In the genomic region with DNA sequence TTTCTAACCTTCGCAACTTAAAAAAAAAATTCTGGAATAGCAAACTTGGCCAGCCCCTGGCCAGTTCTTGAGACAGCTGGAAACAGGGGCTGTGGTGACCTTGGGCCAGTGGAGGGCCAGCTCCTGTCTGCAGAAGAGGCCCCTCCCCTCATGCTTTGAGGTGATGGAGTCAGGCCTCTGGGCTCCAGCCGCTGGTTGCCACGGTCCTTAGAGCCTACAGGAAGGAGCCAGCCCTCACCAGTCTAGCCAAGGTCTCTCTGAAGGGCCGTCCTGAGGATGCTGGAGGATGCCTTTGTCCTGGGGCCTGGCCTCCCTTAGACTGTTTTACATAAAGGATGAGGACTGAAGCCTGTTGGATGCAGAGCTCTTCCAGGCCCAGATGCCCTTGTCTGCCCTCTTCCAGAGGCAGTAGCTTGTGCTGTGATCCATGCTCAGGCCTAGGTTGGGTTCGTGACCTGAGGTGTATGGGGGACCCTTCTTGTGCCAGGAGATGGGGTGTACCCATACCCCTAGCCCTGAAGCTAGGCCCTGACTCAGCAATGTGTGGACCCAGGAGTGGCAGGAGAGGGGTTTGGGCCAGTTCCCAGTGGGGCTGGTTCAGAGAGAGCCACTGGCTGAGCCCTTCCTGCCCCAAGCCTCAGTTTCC, we compare ENCODE assay signal across 8 mouse cellular contexts. TPM values are rescaled to one million over a fixed set of nuclear protein-coding genes. Genes with fewer than 3 reads are reported as not detected.
DNase-seq lines count a peak whose midpoint lies in the region; ATAC-seq and TF ChIP-seq lines count a peak whose summit lies in the region.

No protein-coding gene starts in this region.

- H3K4me3 ChIP-seq in heart, embryonic 15.5 days: peak overlapping the region; percentile 69
- peak overlapping the region; percentile 80 for H3K4me3 ChIP-seq in forebrain, postnatal 0 days (ENCODE audit: low read depth, low read length)

- peak overlapping the region; percentile 99 for H3K4me2 ChIP-seq in heart, embryonic 15.5 days
- peak overlapping the region; percentile 86 for H3K4me2 ChIP-seq in forebrain, postnatal 0 days (ENCODE audit: low read depth)

- no peaks in the 10 kb centered on the region for H3K27me3 ChIP-seq in heart, embryonic 15.5 days
- H3K27me3 ChIP-seq in forebrain, postnatal 0 days (ENCODE audit: insufficient read depth, low read length): no peaks in the 10 kb centered on the region

- WGBS in heart, embryonic 15.5 days: 32% methylated on average over 5 of the region's 5 CpGs
- 9% methylated on average over 5 of the region's 5 CpGs for WGBS in forebrain, postnatal 0 days

- peak overlapping the region; percentile 32; the same call in 1 of the 2 replicates for H3K27ac ChIP-seq in heart, embryonic 15.5 days
- peak overlapping the region; percentile 83 for H3K27ac ChIP-seq in forebrain, postnatal 0 days (ENCODE audit: low read depth, low read length)

- H3K9me3 ChIP-seq in heart, embryonic 15.5 days (replicated peaks): no peaks in the 10 kb centered on the region
- H3K9me3 ChIP-seq in forebrain, postnatal 0 days (ENCODE audit: low read length): no peaks in the 10 kb centered on the region

- H3K9ac ChIP-seq in heart, embryonic 15.5 days: peak overlapping the region; percentile 81
- H3K9ac ChIP-seq in forebrain, postnatal 0 days: peak overlapping the region; percentile 97

- H3K4me1 ChIP-seq in heart, embryonic 15.5 days (replicated peaks): peaks cover 13% of the 10 kb centered on the region
- H3K4me1 ChIP-seq in forebrain, postnatal 0 days (ENCODE audit: insufficient read depth): peaks cover 17% of the 10 kb centered on the region; the same call in 1 of the 2 replicates

- no peak for DNase-seq in heart, adult 18-20 months
- peak; percentile 70 for DNase-seq in ZHBTc4 (ENCODE audit: low read depth, low spot score)
- DNase-seq in forebrain, postnatal 0 days: peak; percentile 51
- peak; percentile 22 for DNase-seq in lung, postnatal 10 days
- no peak for DNase-seq in T-cell, adult 2 months (ENCODE audit: low spot score)
- no peak for DNase-seq in adrenal gland, postnatal 10 days
- no peak for DNase-seq in spleen, postnatal 10 days (ENCODE audit: low spot score in 2 of 2)

- no peaks in the 10 kb centered on the region for H3K36me3 ChIP-seq in heart, embryonic 15.5 days
- H3K36me3 ChIP-seq in forebrain, postnatal 0 days (ENCODE audit: insufficient read depth): peaks cover 5% of the 10 kb centered on the region; the same call in 1 of the 2 replicates

- no peak for TF ChIP-seq CTCF in forebrain, postnatal 0 days (IDR thresholded peaks at IDR 0.05; ENCODE audit: low read depth)

- ATAC-seq in heart, embryonic 15.5 days (replicated peaks; ENCODE audit: insufficient number of reproducible peaks, insufficient read depth, low FRiP score, low read depth): peak; percentile 27
- ATAC-seq in forebrain, postnatal 0 days: peak; percentile 49

RNA-seq across cellular contexts. Expression of gene Fam69b, which starts 0.7 kb away (rescaled TPM):
- 12.2 and 18.0 TPM in 2 replicates for polyA plus RNA-seq in heart, embryonic 15.5 days (2015; fragmentation: Nextera tagmentation; extraction: Ambion mirVana)
- total RNA-seq in heart, adult 18-20 months (2021): 10 to 100 TPM; 22.0 to 22.2 TPM
- total RNA-seq in forebrain, postnatal 0 days (2014; rRNA removed): 193 and 214 TPM in 2 replicates
- polyA plus RNA-seq in forebrain, postnatal 0 days (2015; fragmentation: Nextera tagmentation; extraction: Ambion mirVana): 143 TPM in 2 replicates
- total RNA-seq in adrenal gland, postnatal 10 days (2021): 10 to 100 TPM in 1 of 2 experiments, 1 to 10 TPM in 1; 9.1 to 17.1 TPM

RNA-seq across cellular contexts. Expression of gene Agpat2, which starts 24.7 kb away (rescaled TPM):
- polyA plus RNA-seq in heart, embryonic 15.5 days (2015; fragmentation: Nextera tagmentation; extraction: Ambion mirVana): 19.9 and 26.3 TPM in 2 replicates
- 10 to 100 TPM; 53.9 to 88.6 TPM for total RNA-seq in heart, adult 18-20 months (2021)
- 7.8 and 10.0 TPM in 2 replicates for total RNA-seq in forebrain, postnatal 0 days (2014; rRNA removed)
- polyA plus RNA-seq in forebrain, postnatal 0 days (2015; fragmentation: Nextera tagmentation; extraction: Ambion mirVana): 4.8 and 6.2 TPM in 2 replicates
- 100 to 1,000 TPM; 333 to 433 TPM for total RNA-seq in adrenal gland, postnatal 10 days (2021)

RNA-seq across cellular contexts. Expression of gene Lcn4, which starts 42.2 kb away (rescaled TPM):
- not detected in 2 replicates for polyA plus RNA-seq in heart, embryonic 15.5 days (2015; fragmentation: Nextera tagmentation; extraction: Ambion mirVana)
- not detected for total RNA-seq in heart, adult 18-20 months (2021)
- total RNA-seq in forebrain, postnatal 0 days (2014; rRNA removed): not detected in 2 replicates
- polyA plus RNA-seq in forebrain, postnatal 0 days (2015; fragmentation: Nextera tagmentation; extraction: Ambion mirVana): not detected in 2 replicates
- not detected for total RNA-seq in adrenal gland, postnatal 10 days (2021)

RNA-seq across cellular contexts. Expression of gene Gm20532, which starts 42.5 kb away (rescaled TPM):
- not detected in 2 replicates for polyA plus RNA-seq in heart, embryonic 15.5 days (2015; fragmentation: Nextera tagmentation; extraction: Ambion mirVana)
- total RNA-seq in heart, adult 18-20 months (2021): not detected
- not detected in 2 replicates for total RNA-seq in forebrain, postnatal 0 days (2014; rRNA removed)
- polyA plus RNA-seq in forebrain, postnatal 0 days (2015; fragmentation: Nextera tagmentation; extraction: Ambion mirVana): not detected in 2 replicates
- not detected for total RNA-seq in adrenal gland, postnatal 10 days (2021)

RNA-seq across cellular contexts. Expression of gene Egfl7, which starts 49.1 kb away (rescaled TPM):
- 159 and 197 TPM in 2 replicates for polyA plus RNA-seq in heart, embryonic 15.5 days (2015; fragmentation: Nextera tagmentation; extraction: Ambion mirVana)
- total RNA-seq in heart, adult 18-20 months (2021): 10 to 100 TPM; 94.2 to 94.8 TPM
- 63.9 and 64.6 TPM in 2 replicates for total RNA-seq in forebrain, postnatal 0 days (2014; rRNA removed)
- polyA plus RNA-seq in forebrain, postnatal 0 days (2015; fragmentation: Nextera tagmentation; extraction: Ambion mirVana): 52.8 and 67.3 TPM in 2 replicates
- 100 to 1,000 TPM; 210 to 304 TPM for total RNA-seq in adrenal gland, postnatal 10 days (2021)

Comparison
In these comparisons a context has a peak if more than half of its experiments do, and no peak if none do; other contexts are left out.
1. DNase-seq: peak in ZHBTc4 (single experiment), forebrain, postnatal 0 days (single experiment) and lung, postnatal 10 days (single experiment); none in heart, adult 18-20 months (0 of 2), T-cell, adult 2 months (single experiment), adrenal gland, postnatal 10 days (single experiment) and spleen, postnatal 10 days (0 of 2).